Mouse (Mus musculus): Measurements from ENCODE around the gene Asb3. TPM values are rescaled to one million over a fixed set of nuclear protein-coding genes. Genes with fewer than 3 reads are reported as not detected.
"Not testable (repeated sequence)": the region's sequence is repeated elsewhere in the genome, so short reads cannot be mapped to it uniquely, and the experiment has no call there.

The Asb3 gene
- total RNA-seq, 2 experiments from 2014 or later: 15.0 to 18.0 TPM

DNA sequence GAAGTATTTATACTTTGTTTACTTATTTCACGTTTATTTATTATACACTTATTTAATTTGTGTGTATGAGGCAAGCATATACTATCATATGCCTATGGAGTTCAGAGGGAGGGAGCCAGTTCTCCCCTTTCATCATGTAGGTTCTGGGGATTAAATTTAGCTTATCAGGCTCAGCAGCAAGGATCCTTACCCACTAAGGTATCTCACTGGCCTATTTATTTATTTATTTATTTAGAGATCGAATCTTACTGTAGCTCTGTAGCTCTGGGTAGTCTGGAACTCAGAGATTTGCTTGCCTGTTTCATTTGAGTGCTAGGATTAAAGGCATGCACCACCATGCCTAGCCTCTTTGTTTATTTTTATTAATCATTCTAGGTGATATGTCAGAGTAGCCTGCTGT lies 113.5 kb downstream of the Asb3 start:
- no peak for DNase-seq (ENCODE audit: low spot score in 2 of 2)

DNA sequence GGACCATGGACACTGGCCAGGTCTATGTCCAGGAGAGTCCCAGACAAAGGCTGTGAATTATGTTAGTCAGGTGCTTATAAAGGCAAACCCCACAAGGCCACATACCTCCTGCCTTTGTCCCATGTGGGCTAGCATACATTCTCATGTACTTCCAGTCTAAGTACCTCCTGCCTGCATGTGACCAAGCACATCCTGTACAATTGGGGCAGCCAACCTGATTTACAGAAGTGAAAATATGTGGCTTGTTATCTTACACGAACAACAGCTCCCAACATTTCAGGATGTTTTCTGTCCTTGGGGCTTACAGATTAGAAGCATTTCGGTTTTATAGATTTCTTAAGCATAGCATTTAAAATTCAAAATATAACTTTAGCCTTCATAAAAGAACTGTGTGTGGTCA lies 114.8 kb downstream of the Asb3 start:
- no peak for DNase-seq (ENCODE audit: low spot score in 2 of 2)

DNA sequence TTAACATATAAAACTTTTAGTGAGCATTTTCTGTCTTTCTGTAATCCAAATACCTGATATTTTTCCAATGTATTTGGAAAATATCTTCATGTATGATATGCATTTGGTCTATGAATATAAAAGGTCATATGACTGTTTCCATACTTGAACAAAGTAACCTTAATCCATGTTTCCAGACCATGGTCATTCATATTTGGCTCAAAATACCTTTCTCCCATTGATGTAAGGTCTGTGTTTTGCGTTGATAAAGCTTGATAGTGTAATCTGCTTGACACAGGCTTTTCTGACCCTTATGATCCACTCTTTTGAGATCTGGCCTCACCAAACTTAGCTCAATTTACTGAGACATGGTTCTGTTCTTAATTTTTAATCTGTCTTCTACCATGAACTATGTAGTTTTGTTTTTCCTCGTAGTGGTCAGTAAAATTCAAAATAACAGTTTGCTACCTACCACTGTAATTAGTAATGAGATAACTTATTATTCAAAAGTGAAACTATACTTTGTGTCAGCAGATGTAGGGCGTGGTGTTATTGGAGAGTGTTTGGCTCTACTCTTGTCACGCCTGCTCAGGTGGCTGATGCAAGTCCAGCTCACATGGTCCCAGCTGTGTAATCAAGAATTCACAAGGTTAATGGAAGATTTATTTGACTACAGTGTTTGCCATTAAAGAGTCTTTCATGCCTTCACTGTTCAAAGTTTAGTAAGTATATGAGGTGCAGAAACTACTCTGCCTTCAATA lies 116.1 kb downstream of the Asb3 start:
- no peak for DNase-seq (ENCODE audit: low spot score in 2 of 2)

DNA sequence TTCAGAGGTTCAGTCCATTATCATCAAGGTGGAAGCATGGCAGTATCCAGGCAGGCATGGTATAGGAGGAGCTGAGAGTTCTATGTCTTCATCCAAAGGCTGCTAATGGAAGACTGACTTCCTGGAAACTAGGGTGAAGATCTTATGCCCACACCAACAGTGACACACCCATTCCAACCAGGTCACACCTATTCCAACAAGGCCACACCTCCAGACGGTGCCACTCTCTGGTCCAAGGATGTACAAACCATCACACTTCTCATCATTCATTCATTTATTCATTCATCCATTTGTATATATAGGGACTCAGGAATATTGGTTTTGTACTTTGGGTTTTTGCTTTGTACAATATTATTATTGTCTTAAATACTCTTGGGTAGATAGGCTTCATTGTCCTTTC lies 124.5 kb downstream of the Asb3 start:
- not testable (repeated sequence) for DNase-seq (ENCODE audit: low spot score in 2 of 2)

DNA sequence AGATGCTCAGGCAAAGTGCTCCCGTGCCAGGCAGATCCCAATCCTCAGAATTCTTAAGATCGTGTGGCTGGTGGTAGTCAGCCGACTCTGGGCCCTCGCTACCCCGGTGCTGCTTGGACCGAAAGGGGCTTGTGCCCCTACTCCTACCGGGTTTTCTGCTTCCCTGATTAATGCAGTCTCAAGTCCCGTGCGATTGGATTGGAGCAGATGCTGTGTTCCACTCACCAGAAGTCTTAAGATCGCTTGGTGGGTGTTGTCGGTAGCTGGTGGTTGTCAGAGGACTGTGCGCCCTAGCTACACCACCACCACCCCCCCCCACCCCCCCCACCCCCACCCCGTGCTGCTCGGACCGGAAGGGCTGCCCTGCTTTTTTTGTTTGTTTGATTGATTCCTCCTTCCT lies 132.2 kb downstream of the Asb3 start:
- not testable (repeated sequence) for DNase-seq (ENCODE audit: low spot score in 2 of 2)

DNA sequence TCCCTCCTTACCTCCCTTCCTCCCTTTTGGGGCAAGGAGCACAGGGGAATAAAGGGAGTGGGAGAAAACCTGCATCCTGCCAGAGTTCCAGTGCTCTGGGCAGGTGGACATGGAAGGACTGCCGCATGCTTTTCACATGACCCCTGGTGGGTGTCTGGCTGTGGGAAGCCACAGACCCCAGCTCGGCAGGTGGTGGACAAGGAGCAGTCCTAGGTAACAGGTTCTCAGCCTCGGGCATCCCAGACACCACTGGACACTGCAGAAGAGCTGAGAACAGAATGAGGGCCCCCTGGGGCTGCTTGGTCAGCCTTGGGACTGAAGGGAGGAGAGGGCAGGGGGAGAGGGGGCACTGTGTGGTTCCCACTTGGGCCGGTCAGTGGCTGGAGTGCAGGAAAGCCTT lies 149.7 kb downstream of the Asb3 start:
- DNase-seq (ENCODE audit: low spot score in 2 of 2): no peak

DNA sequence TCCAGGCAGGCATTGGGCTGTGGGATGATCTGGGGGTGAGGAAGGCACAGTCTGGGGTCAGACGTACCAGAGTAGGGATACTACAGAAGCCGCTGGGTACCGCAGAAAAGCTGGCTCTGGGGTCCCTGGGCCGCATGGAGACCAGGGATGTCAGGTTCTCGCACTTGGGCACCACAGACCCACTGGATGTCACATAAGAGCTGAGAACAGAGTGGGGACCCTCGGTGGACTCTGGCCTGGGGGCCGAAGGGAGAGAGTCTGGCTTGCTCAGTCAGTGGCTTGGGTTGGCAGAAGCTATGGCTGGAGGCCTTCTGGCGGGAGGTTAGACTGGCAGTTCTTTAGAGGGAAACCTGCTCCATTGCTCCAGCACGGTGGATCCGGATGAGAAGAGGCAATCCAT lies 204.8 kb downstream of the Asb3 start:
- DNase-seq (ENCODE audit: low spot score in 2 of 2): no peak

DNA sequence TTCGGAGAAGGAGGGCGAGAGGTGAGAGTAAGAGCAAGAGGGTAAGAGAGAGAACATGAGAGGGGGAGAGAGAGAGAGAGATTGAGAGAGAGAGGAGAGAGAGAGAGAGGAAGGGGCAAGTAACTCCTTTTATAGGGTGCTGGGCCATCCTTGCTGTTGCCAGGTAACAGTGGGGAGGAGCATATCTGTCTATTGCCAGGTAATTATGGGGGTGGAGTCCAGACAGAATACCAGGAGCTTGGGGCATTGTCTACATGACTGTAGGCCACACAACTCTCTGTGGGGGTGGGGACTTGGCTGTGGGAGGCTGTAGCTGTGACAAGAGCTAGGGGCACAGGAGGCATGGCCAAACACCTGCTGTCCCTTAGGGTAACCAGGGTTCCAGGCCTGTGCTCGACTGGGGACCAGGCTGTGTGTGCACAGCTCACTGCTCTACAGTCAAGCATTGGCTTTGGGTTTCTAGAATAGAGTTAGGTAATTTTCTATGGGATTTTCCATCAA lies 205.3 kb downstream of the Asb3 start:
- no peak for DNase-seq (ENCODE audit: low spot score in 2 of 2)

DNA sequence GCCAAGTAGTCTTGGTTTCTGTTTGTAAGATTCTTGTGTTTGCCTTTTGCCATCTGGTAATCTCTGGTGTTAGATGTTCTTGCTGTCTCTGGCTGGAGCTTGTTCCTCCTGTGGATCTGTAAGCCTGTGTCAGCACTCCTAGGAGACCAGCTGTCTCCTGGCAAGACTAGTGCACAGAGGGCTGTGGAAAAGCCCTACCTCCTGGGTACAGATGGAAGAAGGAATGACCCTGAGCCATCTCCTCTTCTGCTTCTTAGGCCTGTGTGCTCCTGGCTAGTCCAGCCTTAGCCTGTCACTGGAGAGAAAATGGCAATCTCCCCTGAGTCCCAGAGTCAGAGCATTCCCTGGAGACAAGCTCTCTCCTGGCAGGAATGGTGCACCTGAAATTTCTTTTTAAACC lies 214.3 kb downstream of the Asb3 start:
- DNase-seq (ENCODE audit: low spot score in 2 of 2): not testable (repeated sequence)

DNA sequence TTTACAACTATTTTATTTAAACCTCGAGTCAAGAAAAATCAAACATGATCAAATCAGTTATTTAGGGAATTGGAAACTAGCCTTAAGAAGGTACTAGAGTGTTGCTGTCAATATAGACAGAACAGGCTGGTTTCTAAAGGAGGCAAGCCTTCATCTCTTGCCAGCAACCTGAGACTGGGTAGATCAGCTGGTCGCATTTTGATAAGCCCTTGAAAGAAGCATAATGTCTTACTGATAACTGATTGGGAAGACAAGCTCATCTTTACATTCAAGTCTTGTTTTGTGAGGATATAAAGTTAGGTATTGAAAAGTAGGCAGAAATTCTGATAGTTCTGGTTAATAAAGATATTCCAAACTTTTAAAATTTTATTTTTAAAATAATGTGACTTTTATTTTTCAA lies 217.0 kb downstream of the Asb3 start:
- DNase-seq (ENCODE audit: low spot score in 2 of 2): no peak

DNA sequence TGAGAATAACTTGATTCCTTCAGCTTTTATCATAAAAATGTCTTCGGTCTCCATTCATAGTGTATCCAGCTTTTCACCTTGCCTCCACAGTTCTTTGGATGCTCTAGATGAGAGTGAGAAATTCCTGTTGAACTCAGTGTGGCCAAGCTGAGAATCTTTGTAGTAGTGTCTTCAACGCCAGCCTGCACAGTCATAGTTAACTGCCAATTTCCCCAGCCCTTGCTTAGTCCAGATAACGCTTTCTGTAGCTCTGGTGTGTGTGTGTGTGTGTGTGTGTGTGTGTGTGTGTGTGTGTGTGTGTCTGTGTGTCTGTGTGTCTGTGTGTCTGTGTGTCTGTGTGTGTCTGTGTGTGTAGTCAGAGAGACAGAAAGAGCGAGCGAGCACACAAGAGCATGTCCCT lies 220.1 kb downstream of the Asb3 start:
- no peak for DNase-seq (ENCODE audit: low spot score in 2 of 2)

DNA sequence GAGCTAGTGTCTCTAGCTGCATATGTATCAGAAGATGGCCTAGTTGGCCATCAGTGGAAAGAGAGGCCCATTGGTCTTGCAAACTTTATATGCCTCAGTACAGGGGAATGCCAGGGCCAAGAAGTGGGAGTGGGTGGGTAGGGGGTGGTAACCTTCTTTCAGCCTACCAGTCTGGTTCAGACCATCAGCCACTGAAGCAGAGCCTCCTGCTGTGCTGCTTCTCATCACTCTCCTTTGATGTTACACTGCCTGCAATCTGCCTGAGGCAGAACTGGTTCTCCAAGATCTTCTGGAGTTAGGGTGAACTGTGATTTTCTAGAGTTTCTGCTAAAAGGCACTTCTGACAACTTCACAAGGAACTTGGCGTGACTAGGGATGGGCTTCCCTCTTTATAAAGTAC lies 241.7 kb downstream of the Asb3 start:
- not testable (repeated sequence) for DNase-seq (ENCODE audit: low spot score in 2 of 2)

DNA sequence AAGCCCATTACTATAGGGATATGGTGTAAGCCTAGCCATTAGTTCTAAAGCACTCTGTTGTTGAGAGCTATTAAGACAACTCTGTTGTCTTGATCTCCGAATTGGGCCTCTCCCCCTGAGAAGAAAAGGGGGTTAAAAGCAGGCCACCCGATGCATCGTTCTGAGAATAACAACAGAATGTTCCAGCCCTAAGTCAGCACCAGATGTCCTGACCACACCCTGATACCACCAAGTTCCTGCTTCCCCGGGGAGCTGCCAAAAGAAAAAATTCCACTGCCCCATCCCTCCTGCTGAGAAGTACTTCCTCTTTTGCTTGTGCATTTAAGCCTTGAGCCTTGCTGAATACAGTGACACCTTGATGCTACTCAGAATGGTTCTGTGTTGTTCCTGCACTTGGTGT lies 248.5 kb downstream of the Asb3 start:
- not testable (repeated sequence) for DNase-seq (ENCODE audit: low spot score in 2 of 2)

DNA sequence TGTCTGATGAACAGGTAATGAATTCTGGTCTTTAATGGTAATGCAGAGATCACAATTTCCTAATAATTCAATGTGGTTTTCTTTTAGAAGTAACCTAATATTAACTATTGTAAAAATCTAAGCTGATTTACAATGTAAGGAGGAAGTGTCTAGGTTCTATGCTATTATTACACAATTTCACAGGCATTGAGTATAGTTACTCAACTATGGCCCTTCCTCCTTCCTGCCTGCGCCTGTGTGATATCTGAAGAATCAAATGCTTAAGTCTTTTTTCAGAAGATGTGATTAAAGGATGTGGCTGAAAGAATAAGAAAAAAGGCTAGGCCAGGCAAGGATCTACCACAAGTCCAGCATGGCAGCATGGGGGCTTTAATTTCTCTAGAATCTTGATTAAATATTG lies 249.6 kb downstream of the Asb3 start:
- not testable (repeated sequence) for DNase-seq (ENCODE audit: low spot score in 2 of 2)

DNA sequence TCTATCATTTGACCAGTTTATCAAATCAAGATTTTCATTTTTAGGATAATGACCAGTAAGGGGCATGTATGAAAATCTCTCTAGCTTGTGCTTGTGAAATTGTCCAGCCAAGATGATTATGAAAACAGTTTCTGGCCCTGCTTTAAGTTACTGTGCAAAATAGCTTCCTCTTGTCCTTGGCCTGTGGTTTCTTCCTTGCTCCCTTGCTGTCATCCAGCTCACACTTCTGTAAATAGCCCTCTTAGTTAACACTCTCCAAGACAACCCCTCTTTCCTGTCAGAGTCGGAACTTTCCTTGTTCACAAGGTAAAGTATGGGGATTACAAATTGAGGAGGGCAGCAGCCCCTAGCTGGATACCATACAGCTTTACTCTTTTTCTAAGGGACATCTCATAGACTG lies 253.2 kb downstream of the Asb3 start:
- not testable (repeated sequence) for DNase-seq (ENCODE audit: low spot score in 2 of 2)

Other genes with a start within 250 kb of the Asb3 start
- gene Acyp2, start 235.8 kb upstream of the Asb3 start, total RNA-seq (2021): 10 to 100 TPM; 17.3 to 21.0 TPM
- 10 to 100 TPM; 64.5 to 70.9 TPM for gene Psme4, start 113.7 kb upstream of the Asb3 start, total RNA-seq (2021)
- gene Gpr75, start 58 bp upstream of the Asb3 start, total RNA-seq (2021): 1 to 10 TPM; 1.1 to 1.2 TPM
- 10 to 100 TPM; 78.6 to 84.7 TPM for gene Erlec1, start 68.9 kb downstream of the Asb3 start, total RNA-seq (2021)
- 1 to 10 TPM; 9.0 TPM for gene Chac2, start 100.9 kb downstream of the Asb3 start, total RNA-seq (2021)

All from adrenal gland, postnatal 4 days (tissue).